Mouse (Mus musculus): ENCODE data around the gene Hip1r. TPM values are rescaled to one million over a fixed set of nuclear protein-coding genes. Genes with fewer than 3 reads are reported as not detected.

The Hip1r gene
- polyA plus RNA-seq, 1 experiment from 2014 or later, result 62.0 TPM

- ChIA-PET CTCF (interaction anchor here (0.9 to 2.7 kb wide), 3 partner anchors 46 to 53 kb away, joined by 3 to 19 read pairs (median 4); no protein-coding TSS in a partner anchor), POLR2A (no interaction called here)
- peak; percentile 68 for TF ChIP-seq CTCF (IDR thresholded peaks at IDR 0.05)
- no peaks in the 10 kb centered on the region for H3K27me3 ChIP-seq
- ATAC-seq, result no peak
- DNase-seq (ENCODE audit: low read depth, low spot score), result peak; percentile 39
- in situ Hi-C loops (cut with MboI; ENCODE audit: low pct_unique_long_range_greater_than_20kb), result no loop called here
Observed at GRCm38 (mm10) chr5:123947041-123947761, 26.2 kb upstream of the Hip1r start.

DNA sequence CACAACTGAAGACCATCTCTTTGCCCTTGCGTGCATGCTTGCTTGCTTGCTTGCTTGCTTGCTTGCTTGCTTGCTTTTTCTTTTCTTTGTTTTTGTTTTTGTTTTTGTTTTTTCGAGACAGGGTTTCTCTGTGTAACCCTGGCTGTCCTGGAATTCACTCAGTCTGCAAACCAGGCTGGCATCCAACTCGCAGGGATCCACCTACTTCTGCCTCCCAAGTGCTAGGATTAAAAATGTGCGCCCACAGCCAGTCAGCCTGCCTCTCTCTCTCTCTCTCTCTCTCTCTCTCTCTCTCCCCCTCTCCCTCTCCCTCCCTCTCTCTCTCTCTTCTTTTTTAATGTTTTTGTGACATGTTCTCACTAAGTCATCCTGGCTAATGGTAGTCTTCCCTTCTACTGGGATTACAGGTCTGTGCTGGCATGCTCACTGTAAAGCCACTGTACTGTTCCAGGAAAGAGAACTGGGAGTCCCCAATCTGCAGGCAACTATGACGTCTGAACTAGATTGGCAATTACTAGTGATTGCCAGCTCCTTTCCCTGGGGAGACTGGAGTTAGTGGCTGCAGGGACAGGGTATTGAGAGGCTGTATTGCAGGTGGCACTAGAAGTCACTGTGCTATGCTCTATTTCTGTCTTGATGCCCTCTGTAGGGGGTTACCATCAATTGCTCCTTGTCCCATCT is 20.9 kb upstream of the Hip1r start:
- in situ Hi-C loops (cut with MboI; ENCODE audit: low pct_unique_long_range_greater_than_20kb), result loop anchor here (5.0 to 25.0 kb wide), 2 partner anchors 40 to 135 kb away; partner anchors contain the start of gene Abcb9
- CTCF ChIA-PET, result no interaction called here
- ATAC-seq (no peak), DNase-seq (ENCODE audit: low read depth, low spot score) (no peak)
- no peaks in the 10 kb centered on the region for H3K27me3 ChIP-seq
- POLR2A ChIA-PET, result no interaction called here
- no peak for TF ChIP-seq CTCF (IDR thresholded peaks at IDR 0.05)

DNA sequence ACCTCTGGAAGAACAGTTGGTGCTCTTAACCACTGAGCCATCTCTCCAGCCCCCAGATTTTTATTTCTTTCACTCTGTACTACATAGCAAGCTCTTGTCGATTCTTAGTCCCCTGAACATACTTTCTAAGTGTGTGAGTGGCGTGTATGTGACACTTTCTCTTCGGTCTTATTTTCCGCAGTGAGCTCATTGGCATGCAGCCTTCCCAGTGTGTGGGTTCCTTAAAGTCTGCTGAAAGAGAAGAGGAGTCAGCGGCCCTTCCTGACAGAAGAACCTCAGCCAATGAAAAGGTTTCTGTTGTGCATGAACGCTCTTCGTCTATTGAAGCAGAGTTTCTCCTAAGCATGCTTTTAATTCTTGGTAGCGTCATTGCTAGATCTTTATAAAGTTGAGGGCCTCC is 16.2 kb upstream of the Hip1r start:
- ChIA-PET CTCF (interaction anchor here (1.2 to 1.6 kb wide), 3 partner anchors 9 to 24 kb away, joined by 3 to 5 read pairs (median 3); no protein-coding TSS in a partner anchor), POLR2A (no interaction called here)
- DNase-seq (ENCODE audit: low read depth, low spot score), result no peak
- H3K27me3 ChIP-seq, result no peaks in the 10 kb centered on the region
- TF ChIP-seq CTCF (IDR thresholded peaks at IDR 0.05), result no peak
- in situ Hi-C loops (cut with MboI; ENCODE audit: low pct_unique_long_range_greater_than_20kb), result loop anchor here (25.0 kb wide), 1 partner anchor 130 kb away; the partner anchor contains the start of gene Abcb9
- no peak for ATAC-seq

DNA sequence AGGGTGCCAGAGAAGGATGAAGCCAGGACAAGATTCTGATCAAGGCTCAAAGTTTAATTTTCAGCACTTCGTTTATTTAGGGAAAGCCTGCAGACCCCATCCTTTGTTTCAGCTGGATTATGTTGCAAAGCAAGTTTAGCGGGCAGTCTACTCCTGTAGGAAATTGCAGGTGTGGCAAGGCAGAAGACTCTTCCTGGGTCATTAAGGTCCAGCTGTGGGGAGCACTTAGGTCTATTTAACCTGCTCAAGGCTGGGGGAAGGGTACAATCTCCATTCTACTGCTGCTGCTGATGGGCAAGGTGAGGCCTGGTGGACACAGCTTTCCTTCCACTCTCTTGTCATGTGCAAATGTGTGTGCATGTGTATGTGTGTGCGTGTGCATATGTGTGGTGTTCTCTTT is 14.4 kb upstream of the Hip1r start:
- DNase-seq (ENCODE audit: low read depth, low spot score) (no peak), ATAC-seq (no peak)
- CTCF ChIA-PET, result no interaction called here
- in situ Hi-C loops (cut with MboI; ENCODE audit: low pct_unique_long_range_greater_than_20kb), result loop anchor here (25.0 kb wide), 1 partner anchor 128 kb away; the partner anchor contains the start of gene Abcb9
- no peaks in the 10 kb centered on the region for H3K27me3 ChIP-seq
- no peak for TF ChIP-seq CTCF (IDR thresholded peaks at IDR 0.05)
- POLR2A ChIA-PET, result no interaction called here

GRCm38 (mm10) chr5:123960129-123960528 is 13.3 kb upstream of the Hip1r start:
- no peak for DNase-seq (ENCODE audit: low read depth, low spot score)
- in situ Hi-C loops (cut with MboI; ENCODE audit: low pct_unique_long_range_greater_than_20kb), result loop anchor here (25.0 kb wide), 1 partner anchor 127 kb away; the partner anchor contains the start of gene Abcb9
- ChIA-PET CTCF (no interaction called here), POLR2A (no interaction called here)
- TF ChIP-seq CTCF (IDR thresholded peaks at IDR 0.05), result no peak
- no peaks in the 10 kb centered on the region for H3K27me3 ChIP-seq
- no peak for ATAC-seq

DNA sequence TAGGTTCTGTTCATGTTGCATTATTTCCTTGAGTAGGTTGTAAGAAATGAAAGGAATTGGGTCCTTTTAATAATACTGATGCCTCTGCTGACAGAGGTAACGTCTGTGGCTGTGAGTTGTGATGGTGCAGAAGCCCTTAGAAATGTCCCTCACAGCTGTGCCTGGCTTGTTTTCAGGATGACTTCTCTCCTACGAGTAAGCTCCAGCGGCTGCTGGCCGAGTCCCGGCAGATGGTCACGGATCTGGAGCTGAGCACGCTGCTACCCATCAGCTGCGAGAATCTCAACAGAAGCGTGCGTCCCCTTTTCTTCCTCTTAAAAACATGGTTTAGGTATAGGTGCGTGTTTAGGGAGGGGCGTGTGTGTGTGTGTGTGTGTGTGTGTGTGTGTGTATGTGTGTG is 12.4 kb upstream of the Hip1r start:
- POLR2A ChIA-PET, result no interaction called here
- in situ Hi-C loops (cut with MboI; ENCODE audit: low pct_unique_long_range_greater_than_20kb), result loop anchor here (25.0 kb wide), 1 partner anchor 126 kb away; the partner anchor contains the start of gene Abcb9
- no peaks in the 10 kb centered on the region for H3K27me3 ChIP-seq
- DNase-seq (ENCODE audit: low read depth, low spot score), result no peak
- no peak for TF ChIP-seq CTCF (IDR thresholded peaks at IDR 0.05)
- CTCF ChIA-PET, result no interaction called here
- ATAC-seq, result no peak

GRCm38 (mm10) chr5:123964208-123964607 is 9.2 kb upstream of the Hip1r start:
- in situ Hi-C loops (cut with MboI; ENCODE audit: low pct_unique_long_range_greater_than_20kb), result loop anchor here (25.0 kb wide), 1 partner anchor 123 kb away; the partner anchor contains the start of gene Abcb9
- ChIA-PET CTCF (interaction anchor here (1.4 kb wide), 1 partner anchor 12 kb away, joined by 3 read pairs; no protein-coding TSS in a partner anchor), POLR2A (no interaction called here)
- ATAC-seq (no peak), DNase-seq (ENCODE audit: low read depth, low spot score) (no peak)
- no peaks in the 10 kb centered on the region for H3K27me3 ChIP-seq
- no peak for TF ChIP-seq CTCF (IDR thresholded peaks at IDR 0.05)

DNA sequence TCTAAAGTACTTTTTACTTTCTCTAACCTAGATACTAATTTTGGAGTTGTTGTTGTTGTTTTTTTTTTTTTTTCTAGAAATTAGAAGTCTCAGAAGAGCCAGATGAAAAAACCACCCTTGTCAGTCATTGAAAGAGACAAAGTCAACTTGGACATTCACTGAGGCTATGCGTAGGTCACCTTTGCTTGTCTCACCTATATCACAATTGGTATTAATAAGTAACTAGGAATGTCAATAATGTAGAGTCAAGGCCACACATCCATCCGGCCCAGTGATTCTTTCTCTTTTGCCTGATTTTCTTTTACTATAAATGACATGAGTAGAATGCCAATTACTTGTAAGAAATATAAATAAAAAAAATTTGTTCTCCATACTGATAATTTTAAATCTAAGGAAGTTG is 6.7 kb upstream of the Hip1r start:
- H3K27me3 ChIP-seq, result no peaks in the 10 kb centered on the region
- TF ChIP-seq CTCF (IDR thresholded peaks at IDR 0.05), result no peak
- ATAC-seq, result no peak
- no peak for DNase-seq (ENCODE audit: low read depth, low spot score)
- in situ Hi-C loops (cut with MboI; ENCODE audit: low pct_unique_long_range_greater_than_20kb), result loop anchor here (25.0 kb wide), 1 partner anchor 121 kb away; the partner anchor contains the start of gene Abcb9
- ChIA-PET POLR2A (no interaction called here), CTCF (no interaction called here)

DNA sequence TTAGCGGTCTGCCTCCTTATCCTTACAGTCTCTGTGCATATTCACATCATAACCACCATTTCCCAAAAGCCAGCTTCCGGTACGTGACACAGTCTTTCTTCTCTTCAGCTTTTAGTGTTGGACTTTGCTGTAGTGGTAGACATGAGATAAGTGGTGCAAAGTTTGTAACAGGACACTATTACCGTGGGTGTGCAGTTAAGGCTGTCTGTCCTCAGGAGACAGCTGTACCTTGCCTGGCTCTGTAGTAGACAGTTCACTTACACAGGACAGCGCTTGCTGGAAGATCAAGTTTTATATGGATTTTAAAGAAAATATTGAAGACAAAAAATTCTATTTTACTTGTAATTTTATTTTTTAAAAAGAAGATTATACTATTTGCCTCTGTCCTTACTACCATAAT is 5.0 kb upstream of the Hip1r start:
- ChIA-PET CTCF (interaction anchor here (0.9 to 1.4 kb wide), 3 partner anchors 8 to 144 kb away, joined by 3 read pairs; no protein-coding TSS in a partner anchor), POLR2A (interaction anchor here (1.2 kb wide), 1 partner anchor 13 kb away, joined by 3 read pairs; no protein-coding TSS in a partner anchor)
- ATAC-seq (no peak), DNase-seq (ENCODE audit: low read depth, low spot score) (no peak)
- in situ Hi-C loops (cut with MboI; ENCODE audit: low pct_unique_long_range_greater_than_20kb), result loop anchor here (25.0 kb wide), 1 partner anchor 119 kb away; the partner anchor contains the start of gene Abcb9
- no peak for TF ChIP-seq CTCF (IDR thresholded peaks at IDR 0.05)
- no peaks in the 10 kb centered on the region for H3K27me3 ChIP-seq

- TF ChIP-seq CTCF (IDR thresholded peaks at IDR 0.05), result no peak
- ATAC-seq (no peak), DNase-seq (ENCODE audit: low read depth, low spot score) (no peak)
- in situ Hi-C loops (cut with MboI; ENCODE audit: low pct_unique_long_range_greater_than_20kb), result loop anchor here (25.0 kb wide), 1 partner anchor 118 kb away; the partner anchor contains the start of gene Abcb9
- ChIA-PET POLR2A (interaction anchor here (1.2 kb wide), 1 partner anchor 14 kb away, joined by 3 read pairs; no protein-coding TSS in a partner anchor), CTCF (interaction anchor here (1.2 to 1.4 kb wide), 2 partner anchors 24 to 144 kb away, joined by 3 to 4 read pairs; no protein-coding TSS in a partner anchor)
- H3K27me3 ChIP-seq, result no peaks in the 10 kb centered on the region
Observed at GRCm38 (mm10) chr5:123969216-123969615, 4.2 kb upstream of the Hip1r start.
